Mouse (Mus musculus): ENCODE measurements around the gene Sik3. TPM values are rescaled to one million over a fixed set of nuclear protein-coding genes. Genes with fewer than 3 reads are reported as not detected.
A peak's percentile ranks its signal among the peaks of the same experiment; 100 is the strongest.

Sik3 gene
- total and polyA plus RNA-seq, 2 experiments from 2014 or later = 12.5 to 38.4 TPM

- peak; percentile 48 for DNase-seq (ENCODE audit: low spot score)
- WGBS = 81% methylated on average over 6 of the region's 6 CpGs
- no peaks in the 10 kb centered on the region for H3K9me3 ChIP-seq (ENCODE audit: low read length)
- ATAC-seq (ENCODE audit: low FRiP score) = no peak
- no peak overlapping the region for H3K9ac ChIP-seq (replicated peaks; ENCODE audit: low read length, poor library complexity, severe bottlenecking)
- no peak overlapping the region for H3K4me3 ChIP-seq (ENCODE audit: low read depth, low read length)
- no peak overlapping the region for H3K27ac ChIP-seq (ENCODE audit: low read depth, low read length)
- no peak overlapping the region for H3K4me2 ChIP-seq (ENCODE audit: low read depth, low read length, poor library complexity, severe bottlenecking)
- H3K27me3 ChIP-seq (ENCODE audit: insufficient read depth, low read length) = no peaks in the 10 kb centered on the region
- no peak for TF ChIP-seq CTCF (IDR thresholded peaks at IDR 0.05)
- no peaks in the 10 kb centered on the region for H3K4me1 ChIP-seq (ENCODE audit: insufficient read depth, low read length)
- H3K36me3 ChIP-seq (ENCODE audit: insufficient read depth, low read length) = no peaks in the 10 kb centered on the region
Observed at GRCm38 (mm10) chr9:46138831-46139230, 126.2 kb downstream of the Sik3 start.

- DNase-seq (ENCODE audit: low spot score) (no peak), ATAC-seq (ENCODE audit: low FRiP score) (no peak)
- Histone ChIP-seq H3K27me3 (ENCODE audit: insufficient read depth, low read length) (no peaks in the 10 kb centered on the region), H3K9me3 (ENCODE audit: low read length) (no peaks in the 10 kb centered on the region), H3K9ac (replicated peaks; ENCODE audit: low read length, poor library complexity, severe bottlenecking) (no peak overlapping the region), H3K4me3 (ENCODE audit: low read depth, low read length) (no peak overlapping the region), H3K36me3 (ENCODE audit: insufficient read depth, low read length) (no peaks in the 10 kb centered on the region), H3K27ac (ENCODE audit: low read depth, low read length) (no peak overlapping the region), H3K4me1 (ENCODE audit: insufficient read depth, low read length) (no peaks in the 10 kb centered on the region), H3K4me2 (ENCODE audit: low read depth, low read length, poor library complexity, severe bottlenecking) (no peak overlapping the region)
- no peak for TF ChIP-seq CTCF (IDR thresholded peaks at IDR 0.05)
- 86% methylated on average over 1 of the region's 1 CpGs for whole genome bisulfite sequencing
Observed at GRCm38 (mm10) chr9:46140811-46141210, 128.2 kb downstream of the Sik3 start.

GRCm38 (mm10) chr9:46142031-46142430, 129.4 kb downstream of the Sik3 start:
- H3K27ac ChIP-seq (ENCODE audit: low read depth, low read length) = no peak overlapping the region
- DNase-seq (ENCODE audit: low spot score) = no peak
- H3K4me3 ChIP-seq (ENCODE audit: low read depth, low read length) = no peak overlapping the region
- H3K4me1 ChIP-seq (ENCODE audit: insufficient read depth, low read length) = no peaks in the 10 kb centered on the region
- no peak for TF ChIP-seq CTCF (IDR thresholded peaks at IDR 0.05)
- no peaks in the 10 kb centered on the region for H3K36me3 ChIP-seq (ENCODE audit: insufficient read depth, low read length)
- no peak overlapping the region for H3K4me2 ChIP-seq (ENCODE audit: low read depth, low read length, poor library complexity, severe bottlenecking)
- no peak for ATAC-seq (ENCODE audit: low FRiP score)
- no peaks in the 10 kb centered on the region for H3K27me3 ChIP-seq (ENCODE audit: insufficient read depth, low read length)
- no peak overlapping the region for H3K9ac ChIP-seq (replicated peaks; ENCODE audit: low read length, poor library complexity, severe bottlenecking)
- WGBS = 75% methylated on average over 1 of the region's 1 CpGs
- no peaks in the 10 kb centered on the region for H3K9me3 ChIP-seq (ENCODE audit: low read length)

- Histone ChIP-seq H3K9me3 (ENCODE audit: low read length) (no peaks in the 10 kb centered on the region), H3K27me3 (ENCODE audit: insufficient read depth, low read length) (no peaks in the 10 kb centered on the region), H3K4me2 (ENCODE audit: low read depth, low read length, poor library complexity, severe bottlenecking) (no peak overlapping the region), H3K4me1 (ENCODE audit: insufficient read depth, low read length) (no peaks in the 10 kb centered on the region), H3K9ac (replicated peaks; ENCODE audit: low read length, poor library complexity, severe bottlenecking) (no peak overlapping the region), H3K27ac (ENCODE audit: low read depth, low read length) (no peak overlapping the region), H3K4me3 (ENCODE audit: low read depth, low read length) (no peak overlapping the region), H3K36me3 (ENCODE audit: insufficient read depth, low read length) (no peaks in the 10 kb centered on the region)
- no peak for DNase-seq (ENCODE audit: low spot score)
- TF ChIP-seq CTCF (IDR thresholded peaks at IDR 0.05) = no peak
- ATAC-seq (ENCODE audit: low FRiP score) = no peak
- 97% methylated on average over 1 of the region's 1 CpGs for WGBS
Observed at GRCm38 (mm10) chr9:46142492-46142891, 129.9 kb downstream of the Sik3 start.

- no peak overlapping the region for H3K27ac ChIP-seq (ENCODE audit: low read depth, low read length)
- no peaks in the 10 kb centered on the region for H3K27me3 ChIP-seq (ENCODE audit: insufficient read depth, low read length)
- 75% methylated on average over 6 of the region's 6 CpGs for WGBS
- H3K4me3 ChIP-seq (ENCODE audit: low read depth, low read length) = no peak overlapping the region
- H3K36me3 ChIP-seq (ENCODE audit: insufficient read depth, low read length) = no peaks in the 10 kb centered on the region
- DNase-seq (ENCODE audit: low spot score) = no peak
- no peak overlapping the region for H3K4me2 ChIP-seq (ENCODE audit: low read depth, low read length, poor library complexity, severe bottlenecking)
- H3K9me3 ChIP-seq (ENCODE audit: low read length) = no peaks in the 10 kb centered on the region
- no peak for TF ChIP-seq CTCF (IDR thresholded peaks at IDR 0.05)
- no peak overlapping the region for H3K9ac ChIP-seq (replicated peaks; ENCODE audit: low read length, poor library complexity, severe bottlenecking)
- no peak for ATAC-seq (ENCODE audit: low FRiP score)
- no peaks in the 10 kb centered on the region for H3K4me1 ChIP-seq (ENCODE audit: insufficient read depth, low read length)
Observed at GRCm38 (mm10) chr9:46144976-46145375, 132.4 kb downstream of the Sik3 start.

- Histone ChIP-seq H3K4me2 (ENCODE audit: low read depth, low read length, poor library complexity, severe bottlenecking) (no peak overlapping the region), H3K27me3 (ENCODE audit: insufficient read depth, low read length) (no peaks in the 10 kb centered on the region), H3K9me3 (ENCODE audit: low read length) (no peaks in the 10 kb centered on the region), H3K36me3 (ENCODE audit: insufficient read depth, low read length) (no peaks in the 10 kb centered on the region), H3K4me1 (ENCODE audit: insufficient read depth, low read length) (peaks cover 4% of the 10 kb centered on the region; the same call in 1 of the 2 replicates), H3K9ac (replicated peaks; ENCODE audit: low read length, poor library complexity, severe bottlenecking) (no peak overlapping the region), H3K27ac (ENCODE audit: low read depth, low read length) (no peak overlapping the region), H3K4me3 (ENCODE audit: low read depth, low read length) (no peak overlapping the region)
- 34% methylated on average over 3 of the region's 3 CpGs for WGBS
- ATAC-seq (ENCODE audit: low FRiP score) (no peak), DNase-seq (ENCODE audit: low spot score) (no peak)
- TF ChIP-seq CTCF (IDR thresholded peaks at IDR 0.05) = no peak
Observed at GRCm38 (mm10) chr9:46146437-46146836, 133.8 kb downstream of the Sik3 start.
